Comparison of ENCODE assay signal across 15 mouse cellular contexts in the genomic region with DNA sequence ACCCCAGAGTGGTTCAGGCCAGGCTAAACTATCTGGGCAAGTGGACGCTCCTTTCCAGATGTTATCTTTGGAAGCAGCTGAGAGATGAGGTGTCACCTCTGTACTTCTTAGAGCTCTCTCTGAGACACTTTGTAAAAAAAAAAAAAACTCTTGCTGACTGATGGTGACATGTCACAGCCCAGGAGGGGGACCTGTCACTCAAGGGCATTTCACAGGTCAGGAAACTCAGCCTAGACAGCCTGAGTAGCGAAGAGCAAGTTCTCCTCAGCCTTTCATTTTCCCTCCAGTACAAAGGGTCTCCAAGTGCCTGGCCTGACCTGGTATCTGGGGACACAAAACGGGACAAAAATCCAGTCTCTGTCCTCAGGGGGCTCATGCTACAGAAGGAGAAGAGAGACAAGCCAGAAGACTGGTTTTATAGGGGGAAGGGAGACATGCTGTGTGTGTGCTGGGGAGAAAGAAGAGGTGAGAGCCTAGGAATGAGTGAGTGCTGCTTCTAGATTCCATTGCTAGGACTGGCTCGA. TPM values are rescaled to one million over a fixed set of nuclear protein-coding genes. Genes with fewer than 3 reads are reported as not detected.
DNase-seq lines count a peak whose midpoint lies in the region; ATAC-seq and TF ChIP-seq lines count a peak whose summit lies in the region.
"Had no signal": no experiment of that assay in that cellular context is flagged by ENCODE, and none has a peak within 500 bp of the region (broad histone marks: within the 10 kb centered on the region; RNA-seq: fewer than 3 reads in every experiment).

No protein-coding gene starts in this region.

- TF ChIP-seq EP300 in heart, postnatal 0 days (IDR thresholded peaks at IDR 0.05; ENCODE audit: low read depth) = no peak

- H3K4me2 ChIP-seq in heart, postnatal 0 days (ENCODE audit: low read depth, low read length) = no peak overlapping the region
- H3K4me2 ChIP-seq in hindbrain, embryonic 14.5 days (replicated peaks) = no peak overlapping the region
- H3K4me2 ChIP-seq in intestine, embryonic 15.5 days (replicated peaks) = no peak overlapping the region
- H3K4me2 ChIP-seq: kidney, embryonic 15.5 days; midbrain, embryonic 13.5 days had no signal

- WGBS in heart, postnatal 0 days = 42% methylated on average over 4 of the region's 4 CpGs
- WGBS in hindbrain, embryonic 14.5 days = 53% methylated on average over 4 of the region's 4 CpGs
- WGBS in intestine, embryonic 15.5 days = 75% methylated on average over 4 of the region's 4 CpGs

- no peak for ATAC-seq in heart, postnatal 0 days (ENCODE audit: insufficient read depth, low read depth)
- ATAC-seq in hindbrain, embryonic 14.5 days (ENCODE audit: low FRiP score) = no peak
- no peak for ATAC-seq in intestine, embryonic 15.5 days
- ATAC-seq: midbrain, embryonic 13.5 days had no signal

- peaks cover 49% of the 10 kb centered on the region for H3K4me1 ChIP-seq in heart, postnatal 0 days (ENCODE audit: control insufficient read depth, insufficient read depth)
- H3K4me1 ChIP-seq in hindbrain, embryonic 14.5 days (replicated peaks; ENCODE audit: control insufficient read depth, insufficient read depth, low read length) = 0 out of 2 replicates have a peak, but pooled peaks cover 7% of the 10 kb centered on the region
- 0 out of 2 replicates have a peak, but pooled peaks cover 4% of the 10 kb centered on the region for H3K4me1 ChIP-seq in intestine, embryonic 15.5 days (replicated peaks)
- H3K4me1 ChIP-seq: kidney, embryonic 15.5 days had no signal

- no peaks in the 10 kb centered on the region for H3K27me3 ChIP-seq in heart, postnatal 0 days (ENCODE audit: control insufficient read depth, insufficient read depth, low read length)
- no peaks in the 10 kb centered on the region for H3K27me3 ChIP-seq in hindbrain, embryonic 14.5 days (ENCODE audit: control insufficient read depth, insufficient read depth, low read length)
- no peaks in the 10 kb centered on the region for H3K27me3 ChIP-seq in intestine, embryonic 15.5 days (replicated peaks)
- H3K27me3 ChIP-seq: kidney, embryonic 15.5 days; midbrain, embryonic 13.5 days had no signal

- no peak for TF ChIP-seq CTCF in heart, postnatal 0 days (IDR thresholded peaks at IDR 0.05; ENCODE audit: low read depth)

- peak overlapping the region; percentile 95 for H3K27ac ChIP-seq in heart, postnatal 0 days (ENCODE audit: low read depth)
- peak overlapping the region; percentile 26; the same call in 1 of the 2 replicates for H3K27ac ChIP-seq in hindbrain, embryonic 14.5 days
- no peak overlapping the region for H3K27ac ChIP-seq in intestine, embryonic 15.5 days
- H3K27ac ChIP-seq: kidney, embryonic 15.5 days; liver, embryonic 14.5 days; midbrain, embryonic 13.5 days had no signal

- no peaks in the 10 kb centered on the region for H3K36me3 ChIP-seq in heart, postnatal 0 days (replicated peaks; ENCODE audit: control insufficient read depth, insufficient read depth, low read length)
- no peaks in the 10 kb centered on the region for H3K36me3 ChIP-seq in hindbrain, embryonic 14.5 days (replicated peaks; ENCODE audit: control insufficient read depth, insufficient read depth)
- no peaks in the 10 kb centered on the region for H3K36me3 ChIP-seq in intestine, embryonic 15.5 days
- H3K36me3 ChIP-seq: G1E; kidney, embryonic 15.5 days; midbrain, embryonic 13.5 days had no signal

- no peak overlapping the region for H3K9ac ChIP-seq in heart, postnatal 0 days (replicated peaks; ENCODE audit: low read depth, low read length)
- H3K9ac ChIP-seq in hindbrain, embryonic 14.5 days = no peak overlapping the region
- H3K9ac ChIP-seq in intestine, embryonic 15.5 days = no peak overlapping the region
- H3K9ac ChIP-seq: kidney, embryonic 15.5 days; liver, embryonic 14.5 days; midbrain, embryonic 13.5 days had no signal

- no peak for DNase-seq in heart, postnatal 0 days (ENCODE audit: low spot score)
- DNase-seq in heart, postnatal 4 days = no peak
- peak; percentile 47 for DNase-seq in CD4-positive, CD25-positive, alpha-beta regulatory T cell, adult 2 months (ENCODE audit: low read depth, low spot score)
- DNase-seq in hindbrain, embryonic 14.5 days (ENCODE audit: low spot score) = no peak
- peak; percentile 64 for DNase-seq in thymus, postnatal 0 days (ENCODE audit: low spot score)
- no peak for DNase-seq in kidney, postnatal 10 days
- DNase-seq: adrenal gland, postnatal 25 days; gastrocnemius, postnatal 25 days; lung, postnatal 14 days had no signal

- no peak overlapping the region for H3K4me3 ChIP-seq in heart, postnatal 0 days (ENCODE audit: low read depth, low read length)
- no peak overlapping the region for H3K4me3 ChIP-seq in hindbrain, embryonic 14.5 days (replicated peaks; ENCODE audit: low read length)
- no peak overlapping the region for H3K4me3 ChIP-seq in intestine, embryonic 15.5 days (replicated peaks)
- H3K4me3 ChIP-seq: kidney, embryonic 15.5 days; midbrain, embryonic 13.5 days had no signal

- H3K9me3 ChIP-seq in heart, postnatal 0 days (replicated peaks; ENCODE audit: control insufficient read depth, low read length) = no peaks in the 10 kb centered on the region
- H3K9me3 ChIP-seq in hindbrain, embryonic 14.5 days (ENCODE audit: control insufficient read depth, low read length) = no peaks in the 10 kb centered on the region
- H3K9me3 ChIP-seq in intestine, embryonic 15.5 days = no peaks in the 10 kb centered on the region
- H3K9me3 ChIP-seq: G1E; kidney, embryonic 15.5 days; midbrain, embryonic 13.5 days had no signal

RNA-seq across cellular contexts. Expression of a gene that starts 32.2 kb away (rescaled TPM):
- total RNA-seq in heart, postnatal 0 days (2014; rRNA removed; ENCODE audit: low replicate concordance) = 12.0 and 14.3 TPM in 2 replicates
- 9.0 and 9.7 TPM in 2 replicates for polyA plus RNA-seq in heart, postnatal 0 days (2015; fragmentation: Nextera tagmentation; extraction: Ambion mirVana)
- total RNA-seq in heart, postnatal 4 days (2021) = 1 to 10 TPM; 3.9 to 4.1 TPM
- polyA plus RNA-seq in hindbrain, embryonic 14.5 days (2014; fragmentation: Nextera tagmentation; extraction: Ambion mirVana) = 39.9 and 45.2 TPM in 2 replicates
- polyA plus RNA-seq in thymus, postnatal 0 days (2015; fragmentation: Nextera tagmentation; extraction: Ambion mirVana) = 1.0 and 2.6 TPM in 2 replicates
- 5.2 and 6.8 TPM in 2 replicates for polyA plus RNA-seq in intestine, embryonic 15.5 days (2015; fragmentation: Nextera tagmentation; extraction: Ambion mirVana)
- total RNA-seq: G1E; hematopoietic stem cell, adult 5-6 weeks had no signal
- polyA plus RNA-seq: G1E had no signal

Comparison
In these comparisons a context has a peak if more than half of its experiments do, and no peak if none do; other contexts are left out.
1. DNase-seq: peak in CD4-positive, CD25-positive, alpha-beta regulatory T cell, adult 2 months (single experiment) and thymus, postnatal 0 days (single experiment); none in heart, postnatal 0 days (single experiment), heart, postnatal 4 days (single experiment), hindbrain, embryonic 14.5 days (single experiment) and kidney, postnatal 10 days (single experiment).